Mouse (Mus musculus): ENCODE results near the gene Ptbp3. TPM values are rescaled to one million over a fixed set of nuclear protein-coding genes. Genes with fewer than 3 reads are reported as not detected.

The Ptbp3 gene
- polyA plus RNA-seq (2012; ENCODE audit: insufficient read depth, insufficient read length, missing spikeins) = 139 and 159 TPM in 2 replicates

DNA sequence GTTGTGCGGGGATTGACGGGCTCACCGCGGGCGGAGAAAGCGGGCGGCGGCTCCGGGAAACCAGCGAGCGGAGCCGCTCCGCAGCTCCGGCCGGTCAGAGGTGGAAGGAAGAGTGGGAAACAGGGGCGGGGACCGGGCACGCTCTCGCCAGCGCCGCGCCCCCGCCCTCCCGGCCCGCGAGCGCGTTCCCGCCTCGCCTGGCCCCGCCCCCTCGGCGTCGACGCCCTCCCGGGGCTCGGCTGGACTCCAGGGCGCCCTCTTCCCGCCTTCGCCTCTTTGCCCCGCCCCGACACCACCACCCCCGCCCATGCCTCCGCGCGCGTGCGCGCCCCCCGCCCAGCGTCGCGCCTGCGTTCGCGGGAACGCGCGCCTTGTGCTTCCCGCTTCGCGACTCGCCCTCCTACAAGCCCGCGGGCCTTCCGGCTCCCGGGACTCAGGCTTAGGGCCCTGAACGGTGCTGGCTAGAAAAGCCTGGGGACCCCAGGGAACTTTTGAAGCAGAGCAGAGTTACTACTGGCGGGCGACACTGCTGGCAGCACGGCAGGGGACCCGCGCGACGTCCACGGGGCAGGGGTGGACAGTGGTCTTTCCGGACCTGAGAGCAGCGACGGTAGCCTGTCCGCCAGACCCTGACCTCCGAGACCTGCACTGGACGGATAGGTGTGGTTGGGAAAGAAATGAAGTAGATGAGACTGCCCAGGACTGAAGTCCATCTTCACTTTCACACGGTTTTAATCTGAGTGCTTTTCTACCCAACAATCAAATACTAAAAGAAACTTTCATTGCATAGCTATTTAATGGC is at the start of gene Ptbp3:
Gene Ptbp3, minus strand, starts transcription at position 190 of the 802 bp plus-strand sequence.
- Histone ChIP-seq H3K4me3 (ENCODE audit: insufficient read depth, low read length) (peak within 1 kb of the TSS; percentile 95), H3K4me1 (ENCODE audit: control insufficient read depth, insufficient read depth, low read length) (peaks cover 18% of the 10 kb centered on the region), H3K27ac (ENCODE audit: insufficient read depth, low read depth, low read length) (peak within 1 kb of the TSS; percentile 97)
- no peak for TF ChIP-seq POLR2A (IDR thresholded peaks at IDR 0.05; ENCODE audit: borderline replicate concordance, low read depth, low read length)
- no peak for TF ChIP-seq CTCF (IDR thresholded peaks at IDR 0.05; ENCODE audit: low read depth, low read length)

- peaks cover 18% of the 10 kb centered on the region for H3K4me1 ChIP-seq (ENCODE audit: control insufficient read depth, insufficient read depth, low read length)
- H3K4me3 ChIP-seq (ENCODE audit: insufficient read depth, low read length) = no peak overlapping the region
- no peak for TF ChIP-seq POLR2A (IDR thresholded peaks at IDR 0.05; ENCODE audit: borderline replicate concordance, low read depth, low read length)
- TF ChIP-seq CTCF (IDR thresholded peaks at IDR 0.05; ENCODE audit: low read depth, low read length) = no peak
- H3K27ac ChIP-seq (ENCODE audit: insufficient read depth, low read depth, low read length) = no peak overlapping the region
Measured at GRCm38 (mm10) chr4:59596556-59596955, 47.4 kb upstream of the Ptbp3 start.

DNA sequence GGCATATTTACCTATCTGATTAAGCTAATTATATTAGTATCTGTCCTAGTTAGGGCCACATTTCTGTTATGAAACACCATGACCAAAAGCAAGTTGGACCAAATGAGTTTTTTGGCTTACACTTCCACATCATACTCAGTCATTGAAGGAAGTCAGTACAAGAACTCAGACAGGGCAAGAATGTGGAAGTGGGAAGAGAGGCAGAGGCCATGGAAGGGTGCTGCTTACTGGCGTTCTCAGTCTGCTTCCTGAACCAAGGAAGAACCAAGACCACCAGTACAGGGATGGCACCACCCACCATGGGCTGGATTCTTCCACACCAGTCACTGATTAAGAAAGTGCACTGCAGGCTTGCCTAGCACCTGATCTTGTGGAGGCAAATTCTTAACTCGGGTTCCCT is 45.5 kb upstream of the Ptbp3 start:
- H3K4me1 ChIP-seq (ENCODE audit: control insufficient read depth, insufficient read depth, low read length) = peaks cover 18% of the 10 kb centered on the region
- TF ChIP-seq POLR2A (IDR thresholded peaks at IDR 0.05; ENCODE audit: borderline replicate concordance, low read depth, low read length) (no peak), CTCF (IDR thresholded peaks at IDR 0.05; ENCODE audit: low read depth, low read length) (no peak)
- peak overlapping the region; percentile 35; the same call in 1 of the 2 replicates for H3K27ac ChIP-seq (ENCODE audit: insufficient read depth, low read depth, low read length)
- no peak overlapping the region for H3K4me3 ChIP-seq (ENCODE audit: insufficient read depth, low read length)

- TF ChIP-seq POLR2A (IDR thresholded peaks at IDR 0.05; ENCODE audit: borderline replicate concordance, low read depth, low read length) (no peak), CTCF (IDR thresholded peaks at IDR 0.05; ENCODE audit: low read depth, low read length) (no peak)
- H3K4me1 ChIP-seq (ENCODE audit: control insufficient read depth, insufficient read depth, low read length) = no peaks in the 10 kb centered on the region
- H3K27ac ChIP-seq (ENCODE audit: insufficient read depth, low read depth, low read length) = no peak overlapping the region
- H3K4me3 ChIP-seq (ENCODE audit: insufficient read depth, low read length) = no peak overlapping the region
Measured at GRCm38 (mm10) chr4:59587872-59588226, 38.7 kb upstream of the Ptbp3 start.

DNA sequence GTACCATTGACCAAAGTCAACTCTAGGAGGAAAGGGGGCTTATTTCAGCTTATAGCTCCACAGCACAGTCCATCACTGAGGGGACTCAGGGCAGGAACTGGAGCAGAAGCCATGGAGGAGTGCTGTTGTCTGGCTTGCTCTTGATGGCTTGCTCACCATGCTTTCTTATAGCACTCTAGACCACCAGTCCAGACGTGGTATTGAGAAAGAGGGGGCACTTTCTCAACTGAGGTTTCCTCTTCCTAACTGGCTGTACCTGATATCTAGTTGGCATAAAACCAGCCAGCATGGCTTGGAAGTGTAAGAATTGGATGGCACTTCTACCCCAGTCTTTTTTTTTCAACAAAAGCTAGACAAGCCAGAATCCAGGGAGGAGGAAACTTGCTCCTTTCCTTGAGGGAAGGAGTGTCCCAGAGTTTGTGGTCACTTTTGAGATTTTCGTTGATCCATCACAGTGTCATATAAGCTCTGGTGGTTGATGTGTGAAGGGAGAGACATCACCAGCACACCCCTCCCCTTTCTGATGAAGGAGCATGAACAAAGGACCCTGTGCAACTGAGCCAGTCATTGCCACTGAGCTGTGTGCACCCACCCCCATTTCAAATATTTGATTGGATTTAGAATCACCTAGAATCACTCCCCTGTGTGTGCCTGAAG is 38.2 kb upstream of the Ptbp3 start:
- no peak overlapping the region for H3K27ac ChIP-seq (ENCODE audit: insufficient read depth, low read depth, low read length)
- TF ChIP-seq CTCF (IDR thresholded peaks at IDR 0.05; ENCODE audit: low read depth, low read length) (no peak), POLR2A (IDR thresholded peaks at IDR 0.05; ENCODE audit: borderline replicate concordance, low read depth, low read length) (no peak)
- H3K4me3 ChIP-seq (ENCODE audit: insufficient read depth, low read length) = no peak overlapping the region
- peaks cover under 1% of the 10 kb centered on the region; the same call in 1 of the 2 replicates for H3K4me1 ChIP-seq (ENCODE audit: control insufficient read depth, insufficient read depth, low read length)

- H3K4me3 ChIP-seq (ENCODE audit: insufficient read depth, low read length) = no peak overlapping the region
- H3K4me1 ChIP-seq (ENCODE audit: control insufficient read depth, insufficient read depth, low read length) = peaks cover 7% of the 10 kb centered on the region
- H3K27ac ChIP-seq (ENCODE audit: insufficient read depth, low read depth, low read length) = no peak overlapping the region
- TF ChIP-seq POLR2A (IDR thresholded peaks at IDR 0.05; ENCODE audit: borderline replicate concordance, low read depth, low read length) (no peak), CTCF (IDR thresholded peaks at IDR 0.05; ENCODE audit: low read depth, low read length) (no peak)
Measured at GRCm38 (mm10) chr4:59585097-59585496, 35.9 kb upstream of the Ptbp3 start.

- Histone ChIP-seq H3K4me1 (ENCODE audit: control insufficient read depth, insufficient read depth, low read length) (peaks cover 7% of the 10 kb centered on the region), H3K4me3 (ENCODE audit: insufficient read depth, low read length) (peak overlapping the region; percentile 86; the same call in 1 of the 2 replicates), H3K27ac (ENCODE audit: insufficient read depth, low read depth, low read length) (no peak overlapping the region)
- no peak for TF ChIP-seq POLR2A (IDR thresholded peaks at IDR 0.05; ENCODE audit: borderline replicate concordance, low read depth, low read length)
- no peak for TF ChIP-seq CTCF (IDR thresholded peaks at IDR 0.05; ENCODE audit: low read depth, low read length)
Measured at GRCm38 (mm10) chr4:59582186-59582585, 33.0 kb upstream of the Ptbp3 start.

- Histone ChIP-seq H3K4me1 (ENCODE audit: control insufficient read depth, insufficient read depth, low read length) (peaks cover 7% of the 10 kb centered on the region), H3K4me3 (ENCODE audit: insufficient read depth, low read length) (peak within 1 kb of the TSS; percentile 89), H3K27ac (ENCODE audit: insufficient read depth, low read depth, low read length) (peak within 1 kb of the TSS; percentile 37)
- TF ChIP-seq CTCF (IDR thresholded peaks at IDR 0.05; ENCODE audit: low read depth, low read length) (no peak), POLR2A (IDR thresholded peaks at IDR 0.05; ENCODE audit: borderline replicate concordance, low read depth, low read length) (no peak)
Measured at GRCm38 (mm10) chr4:59581314-59582185, 32.4 kb upstream of the Ptbp3 start, which contains the start of gene Hsdl2. TSS of gene Hsdl2 (plus strand) at chr4:59581563.

DNA sequence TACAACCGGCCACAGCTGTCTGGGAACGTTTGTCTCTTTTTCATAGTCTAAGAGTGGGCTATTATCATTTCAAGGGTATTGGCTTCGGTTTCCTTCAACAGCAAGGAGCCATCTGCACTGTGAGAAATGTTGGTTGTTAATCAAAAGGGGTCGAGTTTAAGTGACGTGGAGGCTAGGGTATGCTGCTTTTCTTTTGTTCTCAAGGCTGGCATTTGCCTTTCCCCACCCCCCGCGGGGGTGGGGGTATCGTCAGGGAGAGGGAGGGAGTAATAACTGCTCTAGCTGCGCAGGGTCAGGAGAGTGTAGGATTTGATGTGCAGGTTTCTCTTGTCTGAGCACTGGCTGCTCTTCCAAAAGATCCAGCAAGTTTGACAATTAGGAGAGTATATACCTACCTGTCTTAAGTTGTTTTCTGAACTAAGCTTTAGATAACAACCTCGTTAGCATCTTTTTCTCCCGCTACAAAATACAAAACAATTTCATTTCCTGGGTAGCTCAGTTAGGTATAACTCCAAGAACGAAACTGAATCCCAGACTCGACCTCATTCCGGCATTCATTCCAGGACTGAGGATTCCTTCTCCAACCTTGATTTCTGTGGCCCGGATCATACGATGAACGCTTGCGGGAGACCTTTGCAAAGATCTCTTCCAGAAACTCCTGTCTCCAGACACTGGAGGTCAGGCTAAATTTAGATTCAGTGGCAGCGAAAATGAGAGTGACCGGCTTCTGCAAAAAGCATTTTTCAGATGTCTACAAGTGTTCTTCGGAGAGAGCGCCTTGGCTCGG is 31.5 kb upstream of the Ptbp3 start:
- TF ChIP-seq CTCF (IDR thresholded peaks at IDR 0.05; ENCODE audit: low read depth, low read length) = no peak
- no peak for TF ChIP-seq POLR2A (IDR thresholded peaks at IDR 0.05; ENCODE audit: borderline replicate concordance, low read depth, low read length)
- peaks cover 10% of the 10 kb centered on the region for H3K4me1 ChIP-seq (ENCODE audit: control insufficient read depth, insufficient read depth, low read length)
- peak overlapping the region; percentile 37 for H3K27ac ChIP-seq (ENCODE audit: insufficient read depth, low read depth, low read length)
- H3K4me3 ChIP-seq (ENCODE audit: insufficient read depth, low read length) = peak overlapping the region; percentile 89
